In the genomic region with DNA sequence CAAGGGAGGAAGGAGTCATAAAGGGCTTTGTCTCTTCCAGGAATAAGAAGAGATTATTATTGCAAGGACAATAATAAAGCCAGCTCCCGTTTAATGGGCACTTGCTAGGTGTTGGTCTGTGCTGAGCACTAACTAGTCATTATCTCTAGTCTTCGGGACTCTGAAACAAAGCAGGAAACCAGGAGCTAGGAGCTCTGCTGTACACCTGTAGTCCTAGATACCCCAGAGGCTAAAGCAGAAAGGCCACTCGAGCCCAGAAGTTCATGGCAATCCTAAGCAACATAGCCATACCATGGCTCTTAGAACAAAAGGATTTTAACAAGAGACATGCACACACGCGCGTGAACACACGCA, we compare ENCODE assay signal across 10 mouse cellular contexts. TPM values are rescaled to one million over a fixed set of nuclear protein-coding genes. Genes with fewer than 3 reads are reported as not detected.
A peak's percentile ranks its signal among the peaks of the same experiment; 100 is the strongest.
DNase-seq lines count a peak whose midpoint lies in the region; ATAC-seq and TF ChIP-seq lines count a peak whose summit lies in the region.
"Had no signal": no experiment of that assay in that cellular context is flagged by ENCODE, and none has a peak within 500 bp of the region (broad histone marks: within the 10 kb centered on the region; RNA-seq: fewer than 3 reads in every experiment).

No protein-coding gene starts in this region.

- peaks cover 7% of the 10 kb centered on the region for H3K4me1 ChIP-seq in liver, adult 2 months (ENCODE audit: control insufficient read depth, insufficient read depth, low read length)
- peaks cover 10% of the 10 kb centered on the region for H3K4me1 ChIP-seq in forebrain, embryonic 15.5 days
- peaks cover 51% of the 10 kb centered on the region for H3K4me1 ChIP-seq in liver, embryonic 11.5 days (replicated peaks; ENCODE audit: control insufficient read depth, insufficient read depth, low read length)
- peaks cover 21% of the 10 kb centered on the region for H3K4me1 ChIP-seq in stomach, embryonic 15.5 days

- DNase-seq in liver, adult 2 months (ENCODE audit: extremely low read depth, low read depth, low spot score), result no peak
- no peak for DNase-seq in liver
- no peak for DNase-seq in liver, embryonic 11.5 days (ENCODE audit: low spot score)
- DNase-seq in left cerebral cortex, postnatal 10 days (ENCODE audit: extremely low spot score in 1 of 2, low spot score in 2 of 2), result no peak
- no peak for DNase-seq in right cerebral cortex, postnatal 10 days (ENCODE audit: low spot score in 2 of 2)
- DNase-seq: cerebellum, adult 9-11 months had no signal

- H3K27ac ChIP-seq in liver, adult 2 months (replicated peaks; ENCODE audit: insufficient read depth, low read depth, low read length), result 0 out of 2 replicates have a peak overlapping the region, but pooled peaks have one; percentile 6
- no peak overlapping the region for H3K27ac ChIP-seq in forebrain, embryonic 15.5 days (replicated peaks)
- no peak overlapping the region for H3K27ac ChIP-seq in liver, embryonic 11.5 days (ENCODE audit: low read depth, low read length)
- peak overlapping the region; percentile 82 for H3K27ac ChIP-seq in stomach, embryonic 15.5 days

- peaks cover 22% of the 10 kb centered on the region; the same call in 1 of the 2 replicates for H3K79me2 ChIP-seq in liver, adult 2 months (ENCODE audit: control insufficient read depth, insufficient read depth, low read length)

- no peak overlapping the region for H3K4me3 ChIP-seq in liver, adult 2 months (ENCODE audit: insufficient read depth, low read depth, low read length)
- H3K4me3 ChIP-seq in forebrain, embryonic 15.5 days, result peak overlapping the region; percentile 21
- H3K4me3 ChIP-seq in liver, embryonic 11.5 days (ENCODE audit: low read depth, low read length), result peak overlapping the region; percentile 25
- H3K4me3 ChIP-seq in stomach, embryonic 15.5 days (replicated peaks), result peak overlapping the region; percentile 34

- peak overlapping the region; percentile 44 for H3K4me2 ChIP-seq in forebrain, embryonic 15.5 days (replicated peaks)
- peak overlapping the region; percentile 66 for H3K4me2 ChIP-seq in liver, embryonic 11.5 days
- peak overlapping the region; percentile 49 for H3K4me2 ChIP-seq in stomach, embryonic 15.5 days

- no peak for TF ChIP-seq POLR2A in liver, adult 2 months (IDR thresholded peaks at IDR 0.05; ENCODE audit: extremely low read depth, insufficient read depth, low read length)

- intact Hi-C loops in left cerebral cortex, postnatal 10 days (cut with DNase I), result no loop called here

- H3K27me3 ChIP-seq in liver, adult 2 months (ENCODE audit: control insufficient read depth, insufficient read depth, low read length), result no peaks in the 10 kb centered on the region
- no peaks in the 10 kb centered on the region for H3K27me3 ChIP-seq in forebrain, embryonic 15.5 days
- no peaks in the 10 kb centered on the region for H3K27me3 ChIP-seq in liver, embryonic 11.5 days (replicated peaks; ENCODE audit: control insufficient read depth, insufficient read depth, low read length)
- H3K27me3 ChIP-seq in stomach, embryonic 15.5 days (replicated peaks), result no peaks in the 10 kb centered on the region
- H3K27me3 ChIP-seq: megakaryocyte, embryonic 14.5 days; Patski had no signal

- no peak for ATAC-seq in forebrain, embryonic 15.5 days (replicated peaks)
- no peak for ATAC-seq in liver, embryonic 11.5 days (replicated peaks; ENCODE audit: low FRiP score)
- peak; percentile 56 for ATAC-seq in stomach, embryonic 15.5 days (ENCODE audit: insufficient read depth, low FRiP score, low read depth)
- ATAC-seq: Patski had no signal

- TF ChIP-seq CTCF in liver, adult 2 months (IDR thresholded peaks at IDR 0.05; ENCODE audit: low read depth, low read length), result no peak

- WGBS in liver, adult 2 months, result 76% methylated on average over 7 of the region's 7 CpGs
- 48% methylated on average over 7 of the region's 7 CpGs for WGBS in forebrain, embryonic 15.5 days
- 53% methylated on average over 7 of the region's 7 CpGs for WGBS in liver, embryonic 11.5 days
- WGBS in stomach, embryonic 15.5 days, result 43% methylated on average over 7 of the region's 7 CpGs

- H3K36me3 ChIP-seq in liver, adult 2 months (ENCODE audit: control insufficient read depth, insufficient read depth, low read length), result no peaks in the 10 kb centered on the region
- no peaks in the 10 kb centered on the region for H3K36me3 ChIP-seq in forebrain, embryonic 15.5 days
- H3K36me3 ChIP-seq in liver, embryonic 11.5 days (ENCODE audit: control insufficient read depth, insufficient read depth, low read length), result no peaks in the 10 kb centered on the region
- H3K36me3 ChIP-seq in stomach, embryonic 15.5 days, result no peaks in the 10 kb centered on the region

- no peaks in the 10 kb centered on the region for H3K9me3 ChIP-seq in forebrain, embryonic 15.5 days
- H3K9me3 ChIP-seq in liver, embryonic 11.5 days (ENCODE audit: control insufficient read depth, low read length), result no peaks in the 10 kb centered on the region
- no peaks in the 10 kb centered on the region for H3K9me3 ChIP-seq in stomach, embryonic 15.5 days
- H3K9me3 ChIP-seq: megakaryocyte, embryonic 14.5 days had no signal

- H3K9ac ChIP-seq in liver, adult 2 months (ENCODE audit: low read depth, low read length), result no peak overlapping the region
- H3K9ac ChIP-seq in forebrain, embryonic 15.5 days (replicated peaks), result 0 out of 2 replicates have a peak overlapping the region, but pooled peaks have one; percentile 12
- H3K9ac ChIP-seq in liver, embryonic 11.5 days (ENCODE audit: low read depth, low read length), result peak overlapping the region; percentile 47
- H3K9ac ChIP-seq in stomach, embryonic 15.5 days, result no peak overlapping the region

RNA-seq across cellular contexts. Expression of a gene that starts 27.1 kb away (rescaled TPM):
- total RNA-seq in liver, adult 2 months (2014; rRNA removed), result 59.9 and 63.8 TPM in 2 replicates
- polyA plus RNA-seq in liver, adult 2 months (2012; rRNA removed), result 41.9 and 46.5 TPM in 2 replicates
- 160 and 164 TPM in 2 replicates for polyA plus RNA-seq in forebrain, embryonic 15.5 days (2015; fragmentation: Nextera tagmentation; extraction: Ambion mirVana)
- 233 and 240 TPM in 2 replicates for polyA plus RNA-seq in liver, embryonic 11.5 days (2014; fragmentation: Nextera tagmentation; extraction: Ambion mirVana)
- polyA plus RNA-seq in stomach, embryonic 15.5 days (2015; fragmentation: Nextera tagmentation; extraction: Ambion mirVana), result 118 and 127 TPM in 2 replicates
- total RNA-seq in left cerebral cortex, postnatal 10 days (2021), result 10 to 100 TPM; 48.5 to 57.1 TPM

RNA-seq across cellular contexts. Expression of a gene that starts 47.7 kb away (rescaled TPM):
- total RNA-seq in liver, adult 2 months (2014; rRNA removed), result 13.2 and 14.1 TPM in 2 replicates
- 19.3 and 19.5 TPM in 2 replicates for polyA plus RNA-seq in liver, adult 2 months (2012; rRNA removed)
- 0.66 and 0.92 TPM in 2 replicates for polyA plus RNA-seq in forebrain, embryonic 15.5 days (2015; fragmentation: Nextera tagmentation; extraction: Ambion mirVana)
- polyA plus RNA-seq in liver, embryonic 11.5 days (2014; fragmentation: Nextera tagmentation; extraction: Ambion mirVana), result 8.2 and 10.0 TPM in 2 replicates
- polyA plus RNA-seq in stomach, embryonic 15.5 days (2015; fragmentation: Nextera tagmentation; extraction: Ambion mirVana), result 14.0 and 14.5 TPM in 2 replicates
- total RNA-seq in left cerebral cortex, postnatal 10 days (2021), result 1 to 10 TPM; 2.3 to 3.2 TPM

RNA-seq across cellular contexts. Expression of a gene that starts 50.1 kb away (rescaled TPM):
- total RNA-seq in liver, adult 2 months (2014; rRNA removed), result 0.09 and 1.1 TPM in 2 replicates
- polyA plus RNA-seq in liver, adult 2 months (2012; rRNA removed), result 0.26 and 0.37 TPM in 2 replicates
- 30.3 and 31.8 TPM in 2 replicates for polyA plus RNA-seq in forebrain, embryonic 15.5 days (2015; fragmentation: Nextera tagmentation; extraction: Ambion mirVana)
- 7.7 and 9.3 TPM in 2 replicates for polyA plus RNA-seq in liver, embryonic 11.5 days (2014; fragmentation: Nextera tagmentation; extraction: Ambion mirVana)
- polyA plus RNA-seq in stomach, embryonic 15.5 days (2015; fragmentation: Nextera tagmentation; extraction: Ambion mirVana), result 2.0 and 2.8 TPM in 2 replicates
- 100 to 1,000 TPM; 148 to 150 TPM for total RNA-seq in left cerebral cortex, postnatal 10 days (2021)

Comparison
In these comparisons a context has a peak if more than half of its experiments do, and no peak if none do; other contexts are left out.
1. H3K27ac ChIP-seq: peak in liver, adult 2 months (single experiment) and stomach, embryonic 15.5 days (single experiment); none in forebrain, embryonic 15.5 days (single experiment) and liver, embryonic 11.5 days (single experiment).
2. H3K9ac ChIP-seq: peak in forebrain, embryonic 15.5 days (single experiment) and liver, embryonic 11.5 days (single experiment); none in liver, adult 2 months (single experiment) and stomach, embryonic 15.5 days (single experiment).
3. Peak in every context shown above with its lines, with median percentiles within 50 percentile points of each other: H3K4me2 ChIP-seq.